Mouse (Mus musculus) heart, postnatal 36 days (tissue): ENCODE measurements around the gene Rec8. TPM values are rescaled to one million over a fixed set of nuclear protein-coding genes. Genes with fewer than 3 reads are reported as not detected.

ENCODE experiments used
- DNase-seq, 2 experiments: peaks; one replicate each; pipeline ENCODE4 v3.0.0; 2021 to 2022
- intact Hi-C: fragments of 180-260 bp; cut with DNase I; formaldehyde crosslinking; loops from one replicate; pipeline ENCODE4 v1.15.1; 2025
- total RNA-seq, 2 experiments: library from RNA; stranded (reverse); gene quantifications; 2 replicates each; pipeline ENCODE4 v1.2.3; 2021

Rec8 gene
- total RNA-seq, 2 experiments from 2014 or later = 0.11 to 0.19 TPM

DNA sequence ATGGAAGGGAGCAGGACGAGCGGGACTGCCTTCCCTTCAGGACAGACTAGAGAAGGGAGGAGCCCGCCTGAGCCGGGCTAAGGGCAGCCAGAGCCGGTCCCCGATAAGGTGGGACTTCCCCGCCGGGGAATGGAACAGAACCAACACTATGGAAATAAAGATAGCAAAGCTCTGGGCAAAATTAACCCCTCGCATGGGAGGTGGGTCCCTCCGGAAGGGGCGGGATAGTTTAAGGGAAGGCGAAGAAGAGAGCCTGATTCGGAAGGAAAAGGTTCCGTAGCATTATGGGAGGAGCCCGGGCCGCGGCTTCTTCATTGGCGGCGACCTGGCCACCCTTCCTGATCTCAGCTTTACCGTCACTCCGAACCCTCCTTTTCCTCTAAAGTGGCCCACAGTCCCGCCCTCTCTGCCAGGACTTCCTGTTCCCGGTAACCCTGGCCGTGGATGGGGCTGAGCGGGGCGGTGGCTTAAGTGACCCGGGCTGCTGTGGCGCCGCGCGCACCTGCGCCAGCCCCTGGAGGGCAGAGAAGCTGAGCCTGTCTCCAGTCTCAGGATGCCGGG lies 26.4 kb upstream of the Rec8 start, which contains the start of gene Rnf31:
Gene Rnf31 (plus strand): TSS at position 378 of the 561 bp plus-strand sequence.
- peak; percentile 91 for DNase-seq
- intact Hi-C loops = no loop called here

DNA sequence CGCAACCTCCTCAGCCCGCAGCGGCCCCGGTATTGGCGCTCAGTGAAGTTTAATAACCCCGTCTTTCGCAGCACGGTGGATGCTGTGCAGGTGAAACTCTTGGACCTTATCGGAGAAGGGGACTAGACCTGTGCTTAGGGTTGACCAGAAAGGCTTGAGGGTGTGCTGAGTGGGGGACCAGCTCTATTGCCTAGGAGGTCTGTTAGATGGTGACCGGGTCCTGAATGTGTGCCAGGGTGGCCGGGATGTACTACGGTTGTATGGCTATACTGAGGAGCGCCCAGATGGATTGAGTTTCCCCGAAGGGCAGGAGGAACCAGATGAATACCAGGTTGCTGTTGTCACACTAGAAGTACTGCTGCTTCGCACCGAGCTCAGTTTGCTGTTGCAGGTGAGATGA lies 25.6 kb upstream of the Rec8 start:
- intact Hi-C loops = loop anchor here (2.0 kb wide), 1 partner anchor 15 kb away; no protein-coding TSS in a partner anchor

DNA sequence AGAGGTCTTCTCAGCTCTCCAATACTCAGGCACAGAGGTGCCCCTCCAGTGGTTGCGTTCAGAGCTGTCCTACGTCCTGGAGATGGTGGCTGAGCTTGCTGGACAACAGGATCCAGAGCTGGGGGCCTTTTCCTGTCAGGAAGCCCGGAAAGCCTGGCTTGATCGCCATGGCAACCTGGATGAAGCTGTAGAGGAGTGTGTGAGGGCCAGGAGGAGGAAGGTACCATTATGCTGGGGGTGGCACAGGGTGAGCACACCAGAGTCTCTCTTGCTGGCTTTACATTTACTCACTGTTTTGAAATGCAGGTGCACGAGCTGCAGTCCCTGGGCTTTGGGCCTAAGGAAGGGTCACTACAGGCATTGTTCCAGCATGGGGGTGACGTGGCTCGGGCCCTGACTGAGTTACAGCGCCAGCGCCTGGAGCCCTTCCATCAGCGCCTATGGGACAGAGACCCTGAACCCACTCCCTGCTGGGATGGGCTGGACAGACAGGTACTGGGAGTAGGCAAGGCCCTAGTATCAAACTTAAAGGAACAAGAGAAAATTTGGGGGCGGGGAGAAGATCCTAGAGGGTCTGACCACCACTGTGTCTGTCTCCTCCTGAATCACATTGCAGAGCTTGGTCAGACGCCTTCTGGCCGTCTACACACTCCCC lies 21.7 kb upstream of the Rec8 start:
- intact Hi-C loops = no loop called here
- no peak for DNase-seq

More for the DNA sequence above, 25.6 kb upstream of the Rec8 start:
- DNase-seq = no peak

DNA sequence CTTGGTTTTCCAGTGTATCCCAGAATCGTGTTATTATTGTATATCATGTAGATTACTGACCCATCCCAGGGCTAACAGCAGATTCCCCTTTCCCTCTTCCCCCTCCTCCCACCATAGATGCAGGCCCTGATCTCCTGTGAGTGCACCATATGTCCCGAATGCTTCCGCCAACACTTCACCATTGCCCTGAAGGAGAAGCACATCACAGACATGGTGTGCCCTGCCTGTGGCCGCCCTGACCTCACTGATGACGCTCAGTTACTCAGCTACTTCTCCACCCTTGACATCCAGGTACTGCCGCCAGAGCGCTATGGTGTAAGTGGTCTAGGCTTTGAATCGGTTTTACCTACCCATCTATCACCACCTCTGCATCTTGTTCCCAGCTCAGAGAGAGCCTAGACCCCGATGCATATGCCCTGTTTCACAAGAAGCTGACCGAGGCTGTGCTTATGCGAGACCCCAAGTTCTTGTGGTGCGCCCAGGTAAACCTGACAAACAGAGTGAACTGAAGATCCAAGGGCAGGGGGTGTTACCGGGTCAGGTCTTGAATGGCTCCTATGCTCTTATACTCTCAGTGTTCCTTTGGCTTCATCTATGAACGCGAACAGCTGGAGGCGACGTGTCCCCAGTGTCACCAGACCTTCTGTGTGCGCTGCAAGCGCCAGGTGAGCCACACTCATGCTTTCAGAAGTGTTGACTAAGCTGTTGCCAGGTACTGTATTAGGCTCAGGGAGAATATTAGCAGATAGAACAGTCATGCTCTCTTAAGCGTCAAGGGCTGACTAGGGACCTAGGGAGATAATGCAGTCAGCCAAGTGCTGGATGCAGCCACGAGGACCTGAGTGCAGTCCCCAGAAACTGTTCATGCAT lies 19.1 kb upstream of the Rec8 start:
- DNase-seq = no peak

DNA sequence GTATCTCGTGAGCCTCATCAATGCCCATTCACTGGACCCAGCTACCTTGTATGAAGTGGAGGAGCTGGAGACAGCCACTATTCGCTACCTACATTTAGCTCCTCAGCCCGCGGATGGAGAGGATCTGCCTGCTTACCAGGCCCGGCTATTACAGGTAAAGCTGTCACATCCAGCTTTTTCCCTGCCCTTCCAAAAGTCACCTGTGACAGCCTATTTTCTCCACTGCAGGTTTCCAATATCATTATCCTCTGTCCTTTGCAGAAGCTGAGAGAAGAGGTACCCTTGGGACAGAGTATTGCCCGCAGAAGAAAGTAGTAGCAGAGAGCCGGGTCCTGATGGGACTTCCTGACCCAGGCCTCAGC lies 14.6 kb upstream of the Rec8 start, which contains the start of gene Irf9:
Gene Irf9 (plus strand): TSS at position 301 of the 362 bp plus-strand sequence.
- intact Hi-C loops = loop anchor here (2.0 kb wide), 1 partner anchor 104 kb away; no protein-coding TSS in a partner anchor
- no peak for DNase-seq

More for the DNA sequence above, 19.1 kb upstream of the Rec8 start:
- intact Hi-C loops = no loop called here

DNA sequence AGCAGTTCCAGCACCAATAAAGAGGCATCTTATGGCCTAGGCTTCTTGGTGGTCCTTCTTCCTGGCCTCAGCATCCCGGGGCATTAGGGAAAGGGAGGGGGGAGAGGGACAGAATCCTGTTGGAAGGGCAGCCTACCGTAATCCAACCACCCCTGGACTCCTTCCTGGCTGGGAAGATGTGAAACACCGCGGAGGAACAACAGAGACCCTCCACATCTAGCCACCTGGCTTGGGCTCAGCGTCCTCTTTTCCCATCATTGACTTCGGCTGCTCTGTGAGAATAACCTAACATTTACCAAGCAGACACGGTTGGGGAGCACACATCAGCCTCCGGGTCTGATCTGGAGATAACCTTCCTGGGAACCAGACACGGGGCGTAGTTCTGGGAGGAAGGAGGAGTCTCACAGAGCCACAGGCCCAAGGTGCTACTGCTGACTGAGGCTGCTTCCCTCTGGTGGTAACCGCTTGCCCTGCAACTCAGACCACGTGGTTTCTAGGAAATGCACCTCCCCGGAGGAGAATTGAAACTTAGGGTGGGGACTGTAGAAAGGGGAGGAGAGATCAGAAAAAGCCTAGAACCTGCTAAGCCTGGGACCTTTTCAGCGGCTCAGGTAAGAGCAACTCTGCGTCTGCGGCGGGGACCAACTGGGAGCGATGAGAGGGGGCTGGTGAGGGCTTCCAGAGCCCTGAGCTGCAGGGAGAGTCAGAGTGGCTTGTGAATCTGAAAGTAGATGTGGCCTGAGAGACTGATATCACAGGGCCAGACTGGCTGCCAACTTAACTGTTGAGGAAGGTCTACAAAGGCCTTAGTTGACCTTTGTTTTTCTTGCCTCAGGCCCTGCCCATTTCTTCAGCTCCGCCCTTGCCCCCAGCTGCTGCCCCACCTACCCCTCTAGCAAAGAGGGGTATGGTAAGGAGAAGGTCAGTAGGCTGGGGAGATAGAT lies 13.9 kb upstream of the Rec8 start:
- intact Hi-C loops = loop anchor here (2.0 kb wide), 2 partner anchors 27 to 105 kb away; no protein-coding TSS in a partner anchor
- peak; percentile 90 to 93 for DNase-seq

DNA sequence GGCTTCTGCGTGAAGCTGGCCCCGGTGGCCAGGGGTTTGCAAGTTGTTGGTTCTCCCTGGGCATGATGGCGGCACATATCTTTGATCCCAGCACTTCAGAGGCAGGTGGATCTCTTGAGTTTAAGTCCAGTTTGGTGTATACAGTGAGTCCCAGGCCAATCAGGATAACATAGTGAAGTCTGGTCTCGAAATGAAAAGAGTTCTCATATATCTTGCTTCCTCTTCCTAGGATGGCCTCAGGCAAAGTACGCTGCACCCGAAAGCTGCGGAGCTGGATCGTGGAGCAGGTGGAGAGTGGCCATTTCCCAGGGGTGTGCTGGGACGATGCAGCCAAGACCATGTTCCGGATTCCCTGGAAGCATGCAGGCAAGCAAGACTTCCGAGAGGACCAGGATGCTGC lies 13.0 kb upstream of the Rec8 start:
- intact Hi-C loops = loop anchor here (2.0 kb wide), 1 partner anchor 26 kb away; no protein-coding TSS in a partner anchor

DNA sequence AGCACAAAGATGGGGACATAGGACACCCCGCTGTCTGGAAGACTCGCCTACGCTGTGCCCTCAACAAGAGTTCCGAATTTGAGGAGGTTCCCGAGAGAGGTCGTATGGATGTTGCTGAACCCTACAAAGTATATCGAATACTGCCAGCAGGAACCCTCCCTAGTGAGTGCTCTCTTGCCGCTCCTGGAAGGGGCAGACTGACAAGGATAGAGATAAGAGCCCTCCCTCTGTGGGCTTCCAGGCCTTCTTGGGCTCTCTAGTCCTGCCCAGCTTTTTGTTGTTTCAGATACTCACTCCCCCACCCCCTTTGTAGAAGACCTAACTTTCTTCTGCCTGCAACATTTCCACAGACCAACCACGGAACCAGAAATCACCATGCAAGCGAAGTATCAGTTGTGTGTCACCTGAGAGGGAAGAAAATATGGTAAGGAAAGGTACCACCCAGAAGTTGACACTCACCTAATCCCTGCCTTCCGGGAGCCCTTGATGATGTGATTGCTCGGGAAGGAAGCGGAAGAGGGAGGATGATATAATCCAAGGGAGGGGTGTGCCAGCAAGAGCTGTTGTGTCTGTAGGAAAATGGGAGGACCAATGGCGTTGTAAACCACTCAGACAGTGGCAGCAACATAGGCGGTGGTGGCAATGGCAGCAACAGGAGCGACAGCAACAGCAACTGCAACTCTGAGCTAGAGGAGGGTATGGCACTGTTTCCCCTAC lies 11.9 kb upstream of the Rec8 start:
- intact Hi-C loops = loop anchor here (2.0 kb wide), 2 partner anchors 13 to 25 kb away; no protein-coding TSS in a partner anchor
- DNase-seq = no peak

More for the DNA sequence above, 13.0 kb upstream of the Rec8 start:
- DNase-seq = no peak

DNA sequence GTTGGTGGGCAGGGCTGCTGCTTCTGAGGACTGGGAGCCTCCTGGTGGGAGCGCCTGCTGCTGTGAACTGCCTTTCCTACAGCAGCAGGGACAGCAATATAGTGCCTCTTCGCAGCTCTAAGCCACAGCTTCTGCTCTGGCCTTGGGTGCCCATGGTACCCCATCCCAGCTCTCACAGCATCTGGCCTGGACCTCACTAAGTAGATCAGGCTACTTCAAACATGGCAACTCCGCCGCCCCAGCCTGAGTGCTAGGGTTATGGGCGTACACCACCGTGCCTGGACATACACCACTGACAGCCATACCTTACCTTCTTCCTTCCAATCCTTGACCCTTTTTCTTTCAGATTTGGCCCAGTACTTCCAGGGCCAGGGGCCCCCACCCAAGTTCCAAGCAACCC lies 9.5 kb upstream of the Rec8 start:
- no peak for DNase-seq
- intact Hi-C loops = no loop called here

DNA sequence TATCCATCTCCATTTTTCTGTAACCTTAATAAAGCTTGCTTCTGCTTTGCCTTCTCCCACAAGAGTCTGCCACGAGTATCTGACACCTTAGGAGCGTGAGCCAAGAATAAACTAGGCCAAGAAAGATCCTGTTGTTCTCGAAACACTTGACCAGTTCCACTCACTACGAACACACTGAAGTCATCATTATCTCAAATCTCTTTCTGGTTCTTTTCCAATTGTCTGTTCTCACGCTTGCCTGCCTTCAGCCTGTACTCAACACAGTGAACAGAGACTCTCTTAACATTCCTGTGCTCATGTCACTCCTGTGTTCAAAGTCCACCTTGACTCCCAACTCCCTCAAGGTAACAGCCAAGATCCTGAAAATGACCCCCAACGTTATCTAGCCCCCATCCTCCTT lies 4.5 kb upstream of the Rec8 start:
- no peak for DNase-seq
- intact Hi-C loops = no loop called here

DNA sequence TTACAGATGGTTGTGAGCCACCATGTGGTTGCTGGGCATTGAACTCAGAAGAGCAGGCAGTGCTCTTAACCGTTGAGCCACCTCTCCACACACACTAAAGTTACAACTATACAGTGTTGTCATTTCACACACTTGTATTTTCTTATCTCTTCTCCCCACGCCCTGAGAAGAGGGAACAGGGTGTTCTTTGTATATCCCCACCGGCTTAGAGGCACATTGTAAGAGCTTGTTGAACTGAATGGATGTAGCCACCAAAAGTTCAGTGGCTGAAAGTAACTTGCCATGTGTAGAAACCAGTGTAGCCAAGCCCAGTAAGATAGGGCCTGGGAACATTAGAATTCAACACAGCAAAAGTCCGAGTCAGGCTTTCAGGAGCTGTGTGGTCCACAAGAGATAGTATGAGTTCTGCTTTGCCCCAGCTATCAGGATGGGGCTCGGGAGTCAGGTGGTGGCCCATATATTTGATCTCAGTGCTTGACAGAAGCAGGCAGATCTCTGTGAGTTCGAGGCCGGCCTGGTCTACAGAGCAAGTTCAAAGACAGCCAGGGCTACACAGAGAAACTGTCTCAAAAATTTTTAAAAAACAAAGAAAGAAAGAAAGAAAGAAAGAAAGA lies 3.2 kb upstream of the Rec8 start:
- no peak for DNase-seq
- intact Hi-C loops = no loop called here

DNA sequence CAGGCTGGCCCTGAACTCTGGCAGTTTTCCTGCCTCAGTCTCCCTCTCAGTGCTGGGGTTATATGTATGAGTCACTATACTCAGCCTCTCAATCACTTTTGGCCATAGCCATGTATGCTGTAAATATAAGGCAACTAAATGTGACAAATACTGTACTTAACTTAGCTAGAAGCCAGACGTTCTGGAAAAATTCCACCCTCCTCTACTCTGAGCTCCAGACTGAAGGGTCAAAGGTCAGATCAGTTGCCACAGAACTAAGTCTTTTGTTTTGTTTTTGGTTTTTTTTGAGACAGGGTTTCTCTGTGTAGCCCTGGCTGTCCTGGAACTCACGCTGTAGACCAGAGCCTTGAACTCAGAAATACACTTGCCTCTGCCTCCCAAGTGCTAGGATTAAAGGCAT lies 2.0 kb upstream of the Rec8 start:
- DNase-seq = no peak
- intact Hi-C loops = no loop called here

DNA sequence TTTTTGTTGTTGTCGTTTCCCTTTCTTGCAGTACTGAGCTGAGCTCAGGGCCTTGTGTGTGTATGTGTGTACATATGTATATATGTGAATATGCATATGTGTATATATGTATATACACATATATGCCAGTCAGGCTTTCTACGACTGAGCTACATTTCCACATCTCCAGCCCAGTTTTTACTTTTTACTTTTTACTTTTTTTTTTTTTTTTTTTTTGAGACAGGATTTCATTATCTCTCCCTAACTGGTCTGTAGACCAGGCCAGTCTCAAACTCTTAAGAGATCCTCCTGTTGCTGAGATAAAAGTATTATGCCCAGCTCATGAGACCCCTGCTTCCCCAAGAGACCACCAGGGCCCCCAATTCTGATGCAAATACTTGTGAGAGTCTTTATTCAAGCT lies 993 bp upstream of the Rec8 start:
- DNase-seq = no peak
- intact Hi-C loops = no loop called here

DNA sequence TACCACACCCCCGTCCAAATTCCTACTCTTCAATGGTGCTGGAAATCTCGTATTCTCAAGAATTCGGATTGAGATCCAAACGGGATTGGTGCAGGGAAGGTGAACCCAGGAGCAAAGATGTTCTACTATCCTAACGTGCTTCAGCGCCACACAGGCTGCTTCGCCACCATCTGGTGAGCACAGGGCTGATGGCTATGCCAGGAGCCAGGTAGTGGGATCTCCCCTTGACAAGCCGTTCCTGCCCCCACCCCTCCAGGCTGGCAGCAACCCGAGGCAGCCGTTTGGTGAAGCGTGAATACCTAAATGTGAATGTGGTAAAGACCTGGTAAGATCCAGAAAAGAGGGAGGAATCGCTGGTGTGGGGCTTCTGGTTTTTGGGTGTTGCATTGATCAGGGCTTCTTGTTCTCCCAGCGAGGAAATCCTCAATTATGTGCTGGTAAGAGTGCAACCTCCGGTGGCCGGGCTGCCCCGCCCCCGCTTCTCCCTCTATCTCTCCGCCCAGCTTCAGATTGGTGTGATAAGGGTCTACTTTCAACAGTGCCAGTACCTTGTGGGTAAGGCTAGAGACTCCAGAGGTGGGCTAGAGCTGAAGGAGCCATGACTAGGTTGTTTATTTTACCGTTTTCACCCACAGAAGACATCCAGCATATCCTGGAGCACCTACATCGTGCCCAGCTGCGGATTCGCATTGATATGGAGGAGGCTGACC lies 804 bp downstream of the Rec8 start:
- DNase-seq = no peak
- intact Hi-C loops = no loop called here

DNA sequence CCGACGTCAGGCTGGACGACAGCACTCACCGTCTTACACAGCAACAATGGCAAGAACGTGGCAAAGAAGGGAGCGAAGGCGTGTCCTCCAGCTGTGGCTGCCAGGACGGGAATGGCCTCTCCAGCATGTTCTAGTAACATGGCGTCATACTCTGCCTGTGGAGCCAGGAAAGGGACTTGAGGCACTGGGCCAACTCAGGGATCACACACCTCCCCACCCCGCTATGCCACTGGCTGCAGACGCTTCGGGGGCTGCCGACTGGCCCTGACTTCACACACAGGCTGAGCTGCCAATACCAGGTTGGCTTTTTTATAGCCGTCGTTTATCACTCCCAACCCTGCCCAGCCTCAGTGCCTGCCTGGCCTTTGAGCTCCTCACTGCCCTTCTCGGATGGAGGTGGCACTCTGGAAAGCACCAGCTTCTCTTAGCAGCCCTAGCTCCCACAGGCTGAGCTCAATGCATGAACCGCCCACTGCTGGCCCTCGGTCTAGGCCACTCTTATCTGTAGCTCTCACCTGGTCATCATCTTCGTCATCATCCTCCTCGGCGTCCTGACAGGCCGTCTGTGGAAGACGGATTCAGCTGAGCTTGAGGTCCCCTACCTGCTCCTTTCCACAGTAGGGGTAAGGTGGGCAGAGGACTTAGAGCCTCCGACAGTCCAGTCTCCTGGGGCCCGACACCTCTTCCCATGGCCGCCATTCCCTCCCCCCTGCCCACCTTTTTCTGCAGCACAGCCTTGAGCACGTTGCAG lies 10.4 kb downstream of the Rec8 start:
- intact Hi-C loops = loop anchor here (10.0 kb wide), 1 partner anchor 267 kb away; no protein-coding TSS in a partner anchor
- no peak for DNase-seq

DNA sequence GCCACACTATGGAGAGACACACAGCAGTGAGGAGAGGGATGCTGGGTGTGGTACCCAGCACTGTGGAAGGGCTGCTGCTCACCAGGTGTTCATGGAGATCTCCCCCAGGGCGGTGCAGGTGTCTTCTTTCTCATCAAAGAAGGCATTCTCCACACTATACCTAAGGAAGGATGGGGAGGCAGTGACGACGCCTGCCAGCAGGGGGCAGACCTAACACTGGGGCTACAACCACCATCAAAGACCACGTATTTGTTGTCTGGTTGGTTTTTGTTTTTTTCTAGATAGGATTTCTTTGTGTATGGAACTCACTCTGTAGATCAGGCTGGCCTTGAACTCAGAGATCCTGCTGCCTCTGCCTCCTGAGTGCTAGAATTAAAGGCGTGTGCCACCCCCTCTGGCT lies 11.5 kb downstream of the Rec8 start:
- intact Hi-C loops = loop anchor here (1.0 to 10.0 kb wide), 2 partner anchors 114 to 265 kb away; no protein-coding TSS in a partner anchor
- DNase-seq = peak; percentile 55 to 77

DNA sequence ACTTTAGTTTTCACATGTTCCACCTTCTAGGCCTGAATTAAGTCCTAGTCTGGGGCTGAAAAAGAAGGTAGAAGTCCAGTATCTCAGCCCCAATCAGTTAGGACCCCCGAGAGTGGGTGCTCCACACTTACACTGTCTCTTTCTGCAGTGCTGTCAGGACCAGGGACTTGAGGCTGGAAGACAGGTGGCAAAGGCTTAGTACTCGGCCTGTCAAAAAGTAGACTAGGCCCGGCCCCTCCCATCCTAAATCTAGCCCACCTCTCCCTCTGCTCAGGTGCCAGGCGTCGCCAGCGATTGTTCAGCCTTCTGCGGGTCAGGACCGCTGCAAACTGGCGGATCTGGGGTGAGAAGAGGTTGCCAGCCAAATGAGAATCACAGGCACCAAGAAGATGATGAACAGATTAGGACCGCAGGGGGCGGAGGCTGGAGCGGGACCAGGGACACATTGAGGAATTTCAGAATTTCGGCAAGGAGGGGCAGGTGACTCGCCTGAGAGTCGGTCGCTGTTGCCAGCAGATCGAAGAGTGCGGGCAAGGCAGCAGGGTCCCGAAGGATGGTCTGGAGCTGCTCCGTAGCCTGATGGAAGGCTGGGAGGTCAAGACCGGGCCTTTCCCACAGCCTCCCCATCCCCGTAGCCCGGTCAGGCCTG lies 17.2 kb downstream of the Rec8 start:
- intact Hi-C loops = loop anchor here (2.0 to 5.0 kb wide), 3 partner anchors 26 to 87 kb away; partner anchors contain the start of genes Gmpr2, Mdp1, Nedd8 and Rabggta
- no peak for DNase-seq
